Mouse (Mus musculus): ENCODE data around the gene Slc2a3. TPM values are rescaled to one million over a fixed set of nuclear protein-coding genes. Genes with fewer than 3 reads are reported as not detected.
"Not testable (repeated sequence)": the region's sequence is repeated elsewhere in the genome, so short reads cannot be mapped to it uniquely, and the experiment has no call there.

The Slc2a3 gene
- polyA plus RNA-seq, 1 experiment, result 0.66 TPM

- no peaks in the 10 kb centered on the region for H3K79me3 ChIP-seq (ENCODE audit: low read depth)
- no peaks in the 10 kb centered on the region for H3K27me3 ChIP-seq (ENCODE audit: control insufficient read depth, insufficient read depth, insufficient read length)
- TF ChIP-seq CTCF (IDR thresholded peaks at IDR 0.05; ENCODE audit: control insufficient read depth, insufficient read depth, insufficient read length), result no peak
- no peak for TF ChIP-seq FOSL1 (IDR thresholded peaks at IDR 0.05; ENCODE audit: insufficient read depth, low read length, poor library complexity, severe bottlenecking)
- TF ChIP-seq MYOD1 (IDR thresholded peaks at IDR 0.05; ENCODE audit: control insufficient read depth, insufficient read length, low read depth), result no peak
- TF ChIP-seq CEBPB (IDR thresholded peaks at IDR 0.05; ENCODE audit: low read depth), result no peak
- no peak for TF ChIP-seq MYOG (IDR thresholded peaks at IDR 0.05; ENCODE audit: control insufficient read depth, extremely low read depth, insufficient read length)
- no peak for TF ChIP-seq MAX (IDR thresholded peaks at IDR 0.05)
- no peak for TF ChIP-seq USF1 (IDR thresholded peaks at IDR 0.05; ENCODE audit: low read depth)
- no peak overlapping the region for H3ac ChIP-seq (ENCODE audit: control insufficient read depth, insufficient read length, low read depth)
- H3K4me3 ChIP-seq (ENCODE audit: insufficient read depth, poor library complexity, severe bottlenecking), result no peak overlapping the region
- no peaks in the 10 kb centered on the region for H3K36me3 ChIP-seq (ENCODE audit: control insufficient read depth, insufficient read depth)
- no peaks in the 10 kb centered on the region for H3K79me2 ChIP-seq (ENCODE audit: control insufficient read depth, insufficient read depth)
Observed at GRCm38 (mm10) chr6:122770760-122771315, 30.6 kb downstream of the Slc2a3 start.

GRCm38 (mm10) chr6:122769771-122770759 is 31.4 kb downstream of the Slc2a3 start:
- Histone ChIP-seq H3K79me2 (ENCODE audit: control insufficient read depth, insufficient read depth) (no peaks in the 10 kb centered on the region), H3K4me3 (ENCODE audit: insufficient read depth, poor library complexity, severe bottlenecking) (no peak overlapping the region)

DNA sequence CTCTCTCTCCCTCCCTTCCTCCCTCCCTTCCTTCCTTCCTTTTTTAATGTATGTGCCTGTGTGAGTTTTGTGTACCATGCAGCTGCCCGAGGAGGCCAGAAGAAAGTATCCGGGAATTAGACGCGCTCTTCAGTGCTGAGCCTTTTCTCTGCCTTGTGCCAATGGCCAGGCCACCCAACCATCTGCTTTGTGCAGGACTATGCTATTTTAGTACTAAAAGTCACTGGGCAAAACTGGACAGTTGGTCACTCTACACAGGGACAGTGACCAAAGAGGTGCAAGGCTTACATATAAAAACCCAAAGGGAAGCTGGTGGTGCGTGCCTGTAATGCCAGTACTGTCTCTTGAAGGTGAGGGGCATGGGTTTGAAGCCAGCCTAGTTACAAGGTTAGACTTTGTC is 33.2 kb downstream of the Slc2a3 start:
- TF ChIP-seq MAX (IDR thresholded peaks at IDR 0.05), result no peak
- H3K4me3 ChIP-seq (ENCODE audit: insufficient read depth, poor library complexity, severe bottlenecking), result no peak overlapping the region
- no peaks in the 10 kb centered on the region for H3K79me3 ChIP-seq (ENCODE audit: low read depth)
- no peaks in the 10 kb centered on the region for H3K36me3 ChIP-seq (ENCODE audit: control insufficient read depth, insufficient read depth)
- no peaks in the 10 kb centered on the region for H3K27me3 ChIP-seq (ENCODE audit: control insufficient read depth, insufficient read depth, insufficient read length)
- H3ac ChIP-seq (ENCODE audit: control insufficient read depth, insufficient read length, low read depth), result no peak overlapping the region
- H3K79me2 ChIP-seq (ENCODE audit: control insufficient read depth, insufficient read depth), result no peaks in the 10 kb centered on the region

More at GRCm38 (mm10) chr6:122769771-122770759, 31.4 kb downstream of the Slc2a3 start:
- Histone ChIP-seq H3ac (ENCODE audit: control insufficient read depth, insufficient read length, low read depth) (no peak overlapping the region), H3K27me3 (ENCODE audit: control insufficient read depth, insufficient read depth, insufficient read length) (no peaks in the 10 kb centered on the region), H3K36me3 (ENCODE audit: control insufficient read depth, insufficient read depth) (no peaks in the 10 kb centered on the region), H3K79me3 (ENCODE audit: low read depth) (no peaks in the 10 kb centered on the region)
- TF ChIP-seq CEBPB (IDR thresholded peaks at IDR 0.05; ENCODE audit: low read depth) (no peak), FOSL1 (IDR thresholded peaks at IDR 0.05; ENCODE audit: insufficient read depth, low read length, poor library complexity, severe bottlenecking) (no peak), MAX (IDR thresholded peaks at IDR 0.05) (no peak), USF1 (IDR thresholded peaks at IDR 0.05; ENCODE audit: low read depth) (no peak), MYOD1 (IDR thresholded peaks at IDR 0.05; ENCODE audit: control insufficient read depth, insufficient read length, low read depth) (no peak), MYOG (IDR thresholded peaks at IDR 0.05; ENCODE audit: control insufficient read depth, extremely low read depth, insufficient read length) (no peak), CTCF (IDR thresholded peaks at IDR 0.05; ENCODE audit: control insufficient read depth, insufficient read depth, insufficient read length) (no peak)

GRCm38 (mm10) chr6:122767012-122767411 is 34.4 kb downstream of the Slc2a3 start:
- not testable (repeated sequence) for H3ac ChIP-seq (ENCODE audit: control insufficient read depth, insufficient read length, low read depth); H3K4me3 ChIP-seq (ENCODE audit: insufficient read depth, poor library complexity, severe bottlenecking); H3K79me2 ChIP-seq (ENCODE audit: control insufficient read depth, insufficient read depth); H3K79me3 ChIP-seq (ENCODE audit: low read depth); H3K36me3 ChIP-seq (ENCODE audit: control insufficient read depth, insufficient read depth); H3K27me3 ChIP-seq (ENCODE audit: control insufficient read depth, insufficient read depth, insufficient read length)

DNA sequence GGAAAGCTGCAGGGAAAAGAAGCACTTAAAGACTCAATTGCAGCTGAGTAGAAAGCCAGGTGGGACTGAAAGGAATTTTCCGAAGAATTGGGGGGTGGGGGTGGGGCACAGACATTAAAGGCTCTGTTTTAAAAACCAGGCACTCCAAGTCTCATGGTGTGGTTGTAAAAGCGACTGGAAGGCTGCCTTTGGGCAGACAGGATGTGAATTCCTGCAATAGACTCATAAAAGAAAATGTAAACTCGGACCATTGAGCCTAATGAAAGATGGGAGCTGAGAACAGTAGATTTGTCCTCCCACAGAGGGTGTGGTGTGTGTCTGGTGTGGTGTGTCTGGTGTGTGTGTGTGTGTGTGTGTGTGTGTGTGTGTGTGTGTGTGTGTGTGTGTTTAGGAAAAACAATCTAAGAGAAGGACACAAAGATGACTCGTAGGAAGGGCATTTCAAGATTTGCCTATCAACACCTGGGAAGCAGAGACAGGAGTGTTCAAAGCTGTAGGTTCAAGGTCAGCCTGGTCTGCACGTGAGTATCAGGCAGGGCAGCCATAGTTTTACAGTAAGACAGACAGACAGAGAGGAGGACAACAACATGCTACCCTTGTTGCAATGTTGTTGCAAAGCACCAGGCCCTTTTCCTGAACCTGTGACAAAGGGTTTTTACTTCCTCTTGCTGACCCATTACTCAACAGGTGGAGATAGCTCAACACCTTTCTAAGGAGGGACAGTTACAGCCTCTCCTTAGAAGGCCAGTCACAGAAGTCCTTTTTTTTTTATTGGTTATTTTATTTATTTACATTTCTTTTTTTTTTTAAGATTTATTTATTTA is 35.1 kb downstream of the Slc2a3 start:
- no peaks in the 10 kb centered on the region for H3K79me3 ChIP-seq (ENCODE audit: low read depth)
- no peak for TF ChIP-seq MYOG (IDR thresholded peaks at IDR 0.05; ENCODE audit: control insufficient read depth, extremely low read depth, insufficient read length)
- TF ChIP-seq USF1 (IDR thresholded peaks at IDR 0.05; ENCODE audit: low read depth), result no peak
- no peak for TF ChIP-seq MAX (IDR thresholded peaks at IDR 0.05)
- TF ChIP-seq CTCF (IDR thresholded peaks at IDR 0.05; ENCODE audit: control insufficient read depth, insufficient read depth, insufficient read length), result no peak
- no peak for TF ChIP-seq MYOD1 (IDR thresholded peaks at IDR 0.05; ENCODE audit: control insufficient read depth, insufficient read length, low read depth)
- no peak for TF ChIP-seq FOSL1 (IDR thresholded peaks at IDR 0.05; ENCODE audit: insufficient read depth, low read length, poor library complexity, severe bottlenecking)
- TF ChIP-seq CEBPB (IDR thresholded peaks at IDR 0.05; ENCODE audit: low read depth), result no peak
- H3ac ChIP-seq (ENCODE audit: control insufficient read depth, insufficient read length, low read depth), result no peak overlapping the region
- no peaks in the 10 kb centered on the region for H3K27me3 ChIP-seq (ENCODE audit: control insufficient read depth, insufficient read depth, insufficient read length)
- H3K79me2 ChIP-seq (ENCODE audit: control insufficient read depth, insufficient read depth), result no peaks in the 10 kb centered on the region
- no peaks in the 10 kb centered on the region for H3K36me3 ChIP-seq (ENCODE audit: control insufficient read depth, insufficient read depth)
- H3K4me3 ChIP-seq (ENCODE audit: insufficient read depth, poor library complexity, severe bottlenecking), result no peak overlapping the region
